Mouse (Mus musculus) midbrain, postnatal 0 days (tissue): ENCODE results near the gene Pitpnc1. TPM values are rescaled to one million over a fixed set of nuclear protein-coding genes. Genes with fewer than 3 reads are reported as not detected.
A peak's percentile ranks its signal among the peaks of the same experiment; 100 is the strongest.

Source experiments
- ATAC-seq: fragments of 200-750 bp; cut with Nextera tagmentation; 2 replicates; pipeline ENCODE4 v1.8.0; 2017; ENCODE audit warnings: moderate number of reproducible peaks, mild to moderate bottlenecking, moderate TSS enrichment, moderate library complexity; ENCODE audit not compliant: low FRiP score
- DNase-seq: peaks from one replicate; pipeline ENCODE4 v3.0.0-alpha.2; 2015; ENCODE audit warnings: low spot score
- H3K27ac ChIP-seq: fragments of 300-500 bp; sonication (generic); 2 replicates; pipeline ENCODE4 v1.5.1; 2014; ENCODE audit warnings: low read depth, mild to moderate bottlenecking, low read length, mixed read lengths
- H3K27me3 ChIP-seq: fragments of 300-500 bp; sonication (generic); 2 replicates; pipeline ENCODE4 v1.6.1; 2014; ENCODE audit warnings: low read length, control low read depth, mixed read lengths; ENCODE audit not compliant: insufficient read depth
- H3K36me3 ChIP-seq: fragments of 300-500 bp; sonication (generic); 2 replicates; pipeline ENCODE4 v1.6.1; 2014; ENCODE audit warnings: low read length, control low read depth, mixed read lengths; ENCODE audit not compliant: insufficient read depth
- H3K4me1 ChIP-seq: fragments of 300-500 bp; sonication (generic); 2 replicates; pipeline ENCODE4 v1.6.1; 2014; ENCODE audit warnings: mild to moderate bottlenecking, control low read depth, antibody characterized with exemption, low read length, mixed read lengths; ENCODE audit not compliant: insufficient read depth
- H3K4me2 ChIP-seq: fragments of 300-500 bp; sonication (generic); 2 replicates; pipeline ENCODE4 v1.6.1; 2014; ENCODE audit warnings: low read depth, mild to moderate bottlenecking, low read length, mixed read lengths; ENCODE audit not compliant: poor library complexity, severe bottlenecking
- H3K4me3 ChIP-seq: fragments of 300-500 bp; sonication (generic); 2 replicates; pipeline ENCODE4 v1.5.1; 2014; ENCODE audit warnings: low read depth, mild to moderate bottlenecking, low read length, moderate library complexity
- H3K9ac ChIP-seq: fragments of 300-500 bp; sonication (generic); replicated peaks from 2 replicates; pipeline ENCODE4 v1.6.1; 2014; ENCODE audit warnings: mild to moderate bottlenecking, low read length, moderate library complexity, mixed read lengths; ENCODE audit not compliant: poor library complexity, severe bottlenecking
- H3K9me3 ChIP-seq: fragments of 300-500 bp; sonication (generic); 2 replicates; pipeline ENCODE4 v1.6.1; 2016; ENCODE audit warnings: low read length, control low read depth
- CTCF ChIP-seq: IDR thresholded peaks from 2 replicates; pipeline ENCODE4 v1.5.1; 2016; ENCODE audit warnings: antibody characterized with exemption, mild to moderate bottlenecking
- WGBS: fragments of 180-500 bp; shearing (Covaris S2); extraction: QIAGEN DNeasy Blood & Tissue Kit; methylation state at CpG from one replicate; pipeline ENCODE4 v1.1.7; 2014; 5-methylcytosine and 5-hydroxymethylcytosine counted together
- polyA plus RNA-seq: library from polyadenylated mRNA; unstranded; fragments of >200 nt; fragmentation: Nextera tagmentation; extraction: Ambion mirVana; gene quantifications from 2 replicates; pipeline ENCODE4 v1.2.1, GENCODE M21; 2015
- total RNA-seq: library from RNA; depleted of rRNA; stranded (reverse); fragments of >200 nt; gene quantifications from 2 replicates; pipeline ENCODE4 v1.2.3, GENCODE M21; 2014

Gene Pitpnc1
- total and polyA plus RNA-seq, 2 experiments from 2014 or later = 54.0 to 56.5 TPM

DNA sequence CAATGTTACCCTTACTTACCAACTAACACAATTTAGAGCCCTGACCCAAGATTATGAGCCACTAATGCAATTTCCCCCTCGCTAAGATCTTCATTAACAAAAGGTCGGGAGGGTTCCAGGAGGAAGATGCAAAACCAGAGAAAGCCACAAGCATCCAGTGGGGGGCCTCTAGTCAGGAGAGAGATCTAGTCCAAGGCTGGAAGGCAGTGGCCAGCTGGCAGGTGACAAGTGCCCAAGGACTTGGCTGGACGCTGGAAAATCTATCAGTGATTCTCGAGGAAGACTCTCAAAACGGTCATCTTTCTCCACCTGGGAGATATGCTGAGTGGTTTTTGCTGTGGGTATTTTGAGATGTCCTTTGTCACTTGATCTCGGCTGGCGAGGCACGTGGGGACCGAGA lies 196.3 kb downstream of the Pitpnc1 start:
- ATAC-seq (no peak), DNase-seq (no peak)
- no peaks in the 10 kb centered on the region for H3K4me1 ChIP-seq
- 0 out of 2 replicates have a peak overlapping the region, but pooled peaks have one; percentile 8 for H3K9ac ChIP-seq
- no peak overlapping the region for H3K4me2 ChIP-seq
- no peak overlapping the region for H3K4me3 ChIP-seq
- no peaks in the 10 kb centered on the region for H3K27me3 ChIP-seq
- H3K36me3 ChIP-seq = no peaks in the 10 kb centered on the region
- WGBS = 64% methylated on average over 9 of the region's 9 CpGs
- H3K9me3 ChIP-seq = no peaks in the 10 kb centered on the region
- TF ChIP-seq CTCF = no peak
- H3K27ac ChIP-seq = no peak overlapping the region

DNA sequence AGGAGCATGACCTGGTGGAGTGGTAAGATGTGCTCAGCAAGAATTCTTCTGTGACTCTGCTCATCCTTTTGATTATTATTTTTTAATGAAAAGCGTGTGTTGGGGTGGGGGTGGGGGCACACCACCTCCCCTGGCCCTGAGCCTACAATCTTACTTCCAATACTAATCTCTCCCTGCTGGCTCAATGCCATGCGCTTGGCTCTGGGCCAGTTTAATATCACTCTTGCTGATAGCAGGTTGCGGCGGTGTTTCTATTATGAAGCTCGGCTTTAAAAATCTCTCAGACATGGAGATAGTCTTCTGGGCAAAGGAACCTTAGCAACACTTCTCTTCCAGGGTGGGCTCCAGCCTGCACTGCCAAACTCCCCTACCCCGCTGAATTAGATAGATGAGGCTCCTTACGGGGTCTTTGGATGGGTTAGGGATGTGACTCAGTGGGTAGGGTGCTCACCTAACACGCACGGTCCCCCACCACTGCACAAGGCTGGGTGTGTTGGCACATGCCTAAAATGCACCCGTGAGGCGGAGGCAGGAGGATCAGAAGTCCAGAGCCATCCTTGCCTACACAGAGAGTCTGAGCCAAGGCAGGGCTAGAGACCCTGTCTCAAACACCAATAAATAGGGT lies 198.0 kb downstream of the Pitpnc1 start:
- 70% methylated on average over 11 of the region's 11 CpGs for WGBS
- H3K36me3 ChIP-seq = no peaks in the 10 kb centered on the region
- no peak overlapping the region for H3K9ac ChIP-seq
- peak; percentile 76 for DNase-seq
- TF ChIP-seq CTCF = no peak
- H3K4me1 ChIP-seq = no peaks in the 10 kb centered on the region
- H3K4me2 ChIP-seq = no peak overlapping the region
- H3K9me3 ChIP-seq = 0 out of 2 replicates have a peak, but pooled peaks cover 2% of the 10 kb centered on the region
- no peak overlapping the region for H3K4me3 ChIP-seq
- H3K27ac ChIP-seq = no peak overlapping the region
- no peaks in the 10 kb centered on the region for H3K27me3 ChIP-seq
- no peak for ATAC-seq

DNA sequence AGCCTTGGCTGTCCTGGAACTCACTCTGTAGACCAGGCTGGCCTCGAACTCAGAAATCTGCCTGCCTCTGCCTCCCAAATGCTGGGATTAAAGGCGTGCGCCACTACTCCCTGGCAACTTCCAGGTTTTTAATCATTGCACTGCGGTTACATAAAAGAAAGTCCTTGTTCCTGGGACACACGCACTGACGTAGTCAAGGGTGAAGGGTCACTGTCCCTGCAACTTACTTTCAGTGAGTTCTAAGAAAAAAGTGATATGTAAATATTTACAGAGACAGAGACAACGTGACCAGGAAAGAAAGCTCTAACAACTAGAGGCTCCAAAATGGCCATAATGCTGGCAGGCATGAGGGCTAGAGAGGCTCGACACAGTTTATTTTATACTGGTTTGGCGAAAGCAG lies 199.9 kb downstream of the Pitpnc1 start:
- DNase-seq = no peak
- Histone ChIP-seq H3K9me3 (0 out of 2 replicates have a peak, but pooled peaks cover 2% of the 10 kb centered on the region), H3K36me3 (no peaks in the 10 kb centered on the region), H3K27ac (no peak overlapping the region), H3K27me3 (no peaks in the 10 kb centered on the region), H3K4me3 (no peak overlapping the region), H3K4me2 (no peak overlapping the region), H3K9ac (no peak overlapping the region), H3K4me1 (no peaks in the 10 kb centered on the region)
- 93% methylated on average over 9 of the region's 9 CpGs for WGBS
- ATAC-seq = no peak
- TF ChIP-seq CTCF = no peak

DNA sequence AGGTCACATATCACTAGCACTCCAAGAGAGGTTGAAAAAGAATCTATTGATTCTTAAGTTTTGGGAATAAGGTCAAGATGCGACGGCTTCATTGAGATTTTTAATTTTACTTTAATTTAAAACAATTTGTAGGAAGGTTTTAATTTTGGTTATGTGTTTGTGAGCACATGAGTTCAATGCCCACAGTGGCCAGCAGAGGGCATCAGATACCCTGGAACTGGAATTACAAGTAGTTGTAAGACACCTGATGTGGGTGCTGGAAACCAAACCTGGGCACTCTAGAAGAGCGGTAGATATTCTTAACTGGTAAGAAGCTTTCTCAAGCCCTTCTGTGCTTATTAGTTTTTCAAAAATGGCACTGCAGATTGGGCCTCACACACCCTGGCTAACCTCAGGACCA lies 203.0 kb downstream of the Pitpnc1 start:
- DNase-seq (no peak), ATAC-seq (no peak)
- WGBS = 99% methylated on average over 3 of the region's 3 CpGs
- no peaks in the 10 kb centered on the region for H3K4me1 ChIP-seq
- no peak overlapping the region for H3K4me3 ChIP-seq
- H3K36me3 ChIP-seq = no peaks in the 10 kb centered on the region
- no peak overlapping the region for H3K9ac ChIP-seq
- 0 out of 2 replicates have a peak, but pooled peaks cover 2% of the 10 kb centered on the region for H3K9me3 ChIP-seq
- no peak overlapping the region for H3K4me2 ChIP-seq
- H3K27me3 ChIP-seq = no peaks in the 10 kb centered on the region
- no peak overlapping the region for H3K27ac ChIP-seq
- TF ChIP-seq CTCF = peak; percentile 43; the same call in 1 of the 2 replicates

DNA sequence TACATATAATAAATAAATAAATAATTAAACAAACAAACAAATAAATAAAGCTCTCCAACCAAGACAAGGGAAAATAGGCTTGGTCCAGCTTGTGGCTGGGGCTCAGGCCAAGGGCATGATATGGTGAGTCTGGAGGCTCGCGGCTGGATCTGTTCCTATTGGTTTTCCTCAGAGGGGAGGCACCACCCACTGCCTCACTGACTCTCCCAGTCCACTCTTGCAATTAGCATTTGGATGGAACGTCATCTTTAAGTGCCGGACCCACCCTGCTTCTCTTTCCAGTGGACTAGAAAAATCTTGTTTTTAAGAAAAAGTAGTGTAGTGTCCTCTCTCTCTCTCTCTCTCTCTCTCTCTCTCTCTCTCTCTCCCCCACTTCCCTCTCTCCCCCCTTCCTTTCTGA lies 204.6 kb downstream of the Pitpnc1 start:
- Histone ChIP-seq H3K27ac (no peak overlapping the region), H3K4me1 (no peaks in the 10 kb centered on the region), H3K9me3 (0 out of 2 replicates have a peak, but pooled peaks cover 2% of the 10 kb centered on the region), H3K36me3 (no peaks in the 10 kb centered on the region), H3K27me3 (no peaks in the 10 kb centered on the region), H3K4me2 (no peak overlapping the region), H3K4me3 (no peak overlapping the region), H3K9ac (no peak overlapping the region)
- ATAC-seq = no peak
- DNase-seq = no peak
- TF ChIP-seq CTCF = no peak
- WGBS = 87% methylated on average over 4 of the region's 4 CpGs

DNA sequence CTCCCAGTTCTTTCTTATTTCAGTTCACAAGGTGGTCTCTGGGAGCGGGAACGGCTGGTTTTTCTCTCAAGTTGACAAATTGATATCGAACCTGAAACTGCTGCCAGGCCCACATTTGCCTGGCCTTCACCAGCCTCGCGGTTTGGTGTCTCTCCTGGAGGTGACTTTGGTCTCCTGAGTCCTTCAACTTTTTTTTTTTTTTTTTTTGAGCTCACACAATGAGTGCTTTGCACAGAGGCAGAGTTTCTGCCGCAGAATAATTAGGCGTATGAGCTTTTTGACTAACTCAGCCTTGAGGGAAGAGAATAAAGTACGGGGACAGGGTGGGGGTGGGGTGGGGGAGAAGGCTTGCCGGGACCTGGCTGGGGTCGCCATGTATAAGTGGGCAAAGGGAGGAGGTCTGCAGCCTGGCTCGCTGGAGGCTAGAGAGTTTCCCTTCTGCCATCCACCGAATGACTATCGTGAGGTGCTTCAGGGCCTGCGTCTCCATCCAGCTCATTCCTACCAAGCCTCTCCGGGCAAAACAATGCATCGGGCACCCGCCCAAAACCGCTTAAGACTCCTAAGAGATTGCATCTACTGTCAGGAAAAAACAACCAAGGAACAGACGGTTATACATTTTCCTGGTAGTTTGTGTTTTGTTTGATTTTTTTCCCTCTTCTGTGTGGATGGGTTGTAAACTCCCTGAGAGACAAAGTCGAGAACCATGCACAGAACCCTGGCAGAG lies 205.4 kb downstream of the Pitpnc1 start:
- H3K4me3 ChIP-seq = no peak overlapping the region
- H3K4me1 ChIP-seq = no peaks in the 10 kb centered on the region
- H3K27ac ChIP-seq = 0 out of 2 replicates have a peak overlapping the region, but pooled peaks have one; percentile 6
- DNase-seq = peak; percentile 34
- TF ChIP-seq CTCF = no peak
- H3K27me3 ChIP-seq = no peaks in the 10 kb centered on the region
- H3K9me3 ChIP-seq = 0 out of 2 replicates have a peak, but pooled peaks cover 2% of the 10 kb centered on the region
- no peak overlapping the region for H3K4me2 ChIP-seq
- ATAC-seq = no peak
- WGBS = 59% methylated on average over 20 of the region's 20 CpGs
- H3K9ac ChIP-seq = no peak overlapping the region
- no peaks in the 10 kb centered on the region for H3K36me3 ChIP-seq
